ENCODE assay signal across 8 mouse cellular contexts in the genomic region with DNA sequence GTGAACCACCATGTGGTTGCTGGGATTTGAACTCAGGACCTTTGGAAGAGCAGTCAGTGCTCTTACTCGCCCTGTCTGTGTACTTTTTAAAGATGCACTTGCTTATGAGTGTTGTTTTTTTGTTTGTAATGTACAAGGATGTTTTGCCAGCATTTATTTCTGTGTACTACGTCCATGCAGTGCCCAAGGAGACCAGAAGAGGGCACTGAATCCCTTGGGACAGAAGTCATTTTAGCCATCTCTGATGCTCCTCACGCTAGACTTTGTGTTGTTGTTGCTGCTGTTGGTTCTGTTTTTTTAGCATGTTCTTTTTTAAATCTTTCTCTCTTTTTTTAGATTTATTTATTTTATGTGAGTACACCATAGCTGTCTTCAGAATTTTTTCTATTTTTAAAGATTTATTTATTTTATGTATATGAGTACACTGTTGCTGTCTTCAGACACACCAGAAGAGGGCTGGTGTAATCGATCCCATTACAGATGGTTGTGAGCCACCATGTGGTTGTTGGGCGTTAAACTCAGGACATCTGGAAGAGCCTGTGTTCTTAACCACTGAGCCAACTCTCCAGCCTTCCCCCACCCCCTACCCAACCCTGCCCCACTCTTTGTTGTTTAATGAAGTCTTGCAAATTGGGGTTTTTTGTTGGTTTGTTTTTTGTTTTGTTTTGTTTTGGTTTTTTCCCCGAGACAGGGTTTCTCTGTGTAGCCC. TPM values are rescaled to one million over a fixed set of nuclear protein-coding genes. Genes with fewer than 3 reads are reported as not detected.
A peak's percentile ranks its signal among the peaks of the same experiment; 100 is the strongest.
DNase-seq lines count a peak whose midpoint lies in the region; ATAC-seq and TF ChIP-seq lines count a peak whose summit lies in the region.

No protein-coding gene starts in this region.

- H3K4me2 ChIP-seq in heart, embryonic 12.5 days: no peak overlapping the region
- H3K4me2 ChIP-seq in liver, embryonic 13.5 days: no peak overlapping the region

- peaks cover 53% of the 10 kb centered on the region for H3K36me3 ChIP-seq in heart, embryonic 12.5 days
- peaks cover 62% of the 10 kb centered on the region for H3K36me3 ChIP-seq in liver, embryonic 13.5 days

- intact Hi-C loops in heart, postnatal 14 days (cut with DNase I): no loop called here

- DNase-seq in heart, postnatal 14 days: peak; percentile 39 to 64
- peak; percentile 79 for DNase-seq in A20 (ENCODE audit: low read depth, low spot score)
- peak; percentile 36 for DNase-seq in T-cell, adult 2 months (ENCODE audit: low spot score)
- DNase-seq in liver, embryonic 13.5 days: no peak
- peak; percentile 70 to 81 for DNase-seq in spleen, postnatal 10 days (ENCODE audit: low spot score in 2 of 2)
- no peak for DNase-seq in ovary, postnatal 10 days (ENCODE audit: low spot score)

- no peaks in the 10 kb centered on the region for H3K4me1 ChIP-seq in heart, embryonic 12.5 days (replicated peaks)
- H3K4me1 ChIP-seq in embryonic fibroblast, embryonic 13.5 days (ENCODE audit: control insufficient read depth, insufficient read depth, low read length): no peaks in the 10 kb centered on the region
- H3K4me1 ChIP-seq in liver, embryonic 13.5 days (replicated peaks): peaks cover 20% of the 10 kb centered on the region

- TF ChIP-seq POLR2A in embryonic fibroblast, embryonic 13.5 days (IDR thresholded peaks at IDR 0.05; ENCODE audit: low read depth, low read length): no peak

- no peak overlapping the region for H3K9ac ChIP-seq in heart, embryonic 12.5 days
- H3K9ac ChIP-seq in liver, embryonic 13.5 days: no peak overlapping the region

- no peaks in the 10 kb centered on the region for H3K9me3 ChIP-seq in heart, embryonic 12.5 days (replicated peaks)
- no peaks in the 10 kb centered on the region for H3K9me3 ChIP-seq in liver, embryonic 13.5 days (replicated peaks)

- 51% methylated on average over 6 of the region's 6 CpGs for WGBS in heart, embryonic 12.5 days
- WGBS in liver, embryonic 13.5 days (ENCODE audit: insufficient replicate concordance): 25% methylated on average over 6 of the region's 6 CpGs

- ATAC-seq in heart, embryonic 12.5 days (ENCODE audit: insufficient number of reproducible peaks, low FRiP score): no peak
- ATAC-seq in liver, embryonic 13.5 days (ENCODE audit: low read depth): peak; percentile 73

- no peak overlapping the region for H3K4me3 ChIP-seq in heart, embryonic 12.5 days
- H3K4me3 ChIP-seq in embryonic fibroblast, embryonic 13.5 days (ENCODE audit: insufficient read depth, low read length): no peak overlapping the region
- H3K4me3 ChIP-seq in liver, embryonic 13.5 days (replicated peaks): no peak overlapping the region

- 0 out of 2 replicates have a peak, but pooled peaks have one; percentile 2 for TF ChIP-seq CTCF in embryonic fibroblast, embryonic 13.5 days (IDR thresholded peaks at IDR 0.05; ENCODE audit: borderline replicate concordance, insufficient read depth, low read length)

- H3K27me3 ChIP-seq in heart, embryonic 12.5 days (replicated peaks): no peaks in the 10 kb centered on the region
- H3K27me3 ChIP-seq in liver, embryonic 13.5 days: no peaks in the 10 kb centered on the region

- H3K27ac ChIP-seq in heart, embryonic 12.5 days (ENCODE audit: poor library complexity, severe bottlenecking): no peak overlapping the region
- no peak overlapping the region for H3K27ac ChIP-seq in embryonic fibroblast, embryonic 13.5 days (ENCODE audit: insufficient read depth, low read length)
- peak overlapping the region; percentile 72 for H3K27ac ChIP-seq in liver, embryonic 13.5 days

RNA-seq across cellular contexts. Expression of gene Smim6, which starts 8.4 kb away (rescaled TPM):
- total RNA-seq in heart, postnatal 14 days (2021): under 1 TPM; 0.22 to 0.48 TPM
- polyA plus RNA-seq in heart, embryonic 12.5 days (2016; fragmentation: Nextera tagmentation; extraction: Ambion mirVana): 0.77 and 1.8 TPM in 2 replicates
- not detected in 2 replicates for polyA plus RNA-seq in embryonic fibroblast, embryonic 13.5 days (2011; ENCODE audit: insufficient read length, low read depth, missing spikeins)
- 3.0 and 3.2 TPM in 2 replicates for polyA plus RNA-seq in liver, embryonic 13.5 days (2015; fragmentation: Nextera tagmentation; extraction: Ambion mirVana)

RNA-seq across cellular contexts. Expression of gene Sap30bp, which starts 12.8 kb away (rescaled TPM):
- total RNA-seq in heart, postnatal 14 days (2021): 10 to 100 TPM; 20.6 to 23.8 TPM
- polyA plus RNA-seq in heart, embryonic 12.5 days (2016; fragmentation: Nextera tagmentation; extraction: Ambion mirVana): 29.4 and 32.2 TPM in 2 replicates
- polyA plus RNA-seq in embryonic fibroblast, embryonic 13.5 days (2011; ENCODE audit: insufficient read length, low read depth, missing spikeins): 45.2 and 50.0 TPM in 2 replicates
- polyA plus RNA-seq in liver, embryonic 13.5 days (2015; fragmentation: Nextera tagmentation; extraction: Ambion mirVana): 23.4 and 35.2 TPM in 2 replicates

RNA-seq across cellular contexts. Expression of gene Recql5, which starts 13.0 kb away (rescaled TPM):
- total RNA-seq in heart, postnatal 14 days (2021): 1 to 10 TPM; 7.1 to 8.9 TPM
- 13.8 and 17.3 TPM in 2 replicates for polyA plus RNA-seq in heart, embryonic 12.5 days (2016; fragmentation: Nextera tagmentation; extraction: Ambion mirVana)
- polyA plus RNA-seq in embryonic fibroblast, embryonic 13.5 days (2011; ENCODE audit: insufficient read length, low read depth, missing spikeins): 11.3 and 15.8 TPM in 2 replicates
- polyA plus RNA-seq in liver, embryonic 13.5 days (2015; fragmentation: Nextera tagmentation; extraction: Ambion mirVana): 9.9 and 10.2 TPM in 2 replicates

RNA-seq across cellular contexts. Expression of gene Smim5, which starts 20.5 kb away (rescaled TPM):
- 10 to 100 TPM; 19.6 to 20.4 TPM for total RNA-seq in heart, postnatal 14 days (2021)
- polyA plus RNA-seq in heart, embryonic 12.5 days (2016; fragmentation: Nextera tagmentation; extraction: Ambion mirVana): 15.0 and 16.6 TPM in 2 replicates
- not detected in 2 replicates for polyA plus RNA-seq in embryonic fibroblast, embryonic 13.5 days (2011; ENCODE audit: insufficient read length, low read depth, missing spikeins)
- 39.0 and 42.3 TPM in 2 replicates for polyA plus RNA-seq in liver, embryonic 13.5 days (2015; fragmentation: Nextera tagmentation; extraction: Ambion mirVana)

RNA-seq across cellular contexts. Expression of gene Itgb4, which starts 54.2 kb away (rescaled TPM):
- 1 to 10 TPM; 4.3 to 4.5 TPM for total RNA-seq in heart, postnatal 14 days (2021)
- 2.0 and 2.7 TPM in 2 replicates for polyA plus RNA-seq in heart, embryonic 12.5 days (2016; fragmentation: Nextera tagmentation; extraction: Ambion mirVana)
- polyA plus RNA-seq in embryonic fibroblast, embryonic 13.5 days (2011; ENCODE audit: insufficient read length, low read depth, missing spikeins): 1.3 and 2.1 TPM in 2 replicates
- 0.23 and 0.25 TPM in 2 replicates for polyA plus RNA-seq in liver, embryonic 13.5 days (2015; fragmentation: Nextera tagmentation; extraction: Ambion mirVana)

Comparison
In these comparisons a context has a peak if more than half of its experiments do, and no peak if none do; other contexts are left out.
1. DNase-seq: peak in heart, postnatal 14 days (2 of 2), A20 (single experiment), T-cell, adult 2 months (single experiment) and spleen, postnatal 10 days (2 of 2); none in liver, embryonic 13.5 days (single experiment) and ovary, postnatal 10 days (single experiment).